In genomic region chr11:102089088-102089808, GRCm38 (mm10) we compare ENCODE assay signal across 9 mouse cellular contexts. TPM values are rescaled to one million over a fixed set of nuclear protein-coding genes. Genes with fewer than 3 reads are reported as not detected.
DNase-seq lines count a peak whose midpoint lies in the region; ATAC-seq and TF ChIP-seq lines count a peak whose summit lies in the region.
"Had no signal": no experiment of that assay in that cellular context is flagged by ENCODE, and none has a peak within 500 bp of the region (broad histone marks: within the 10 kb centered on the region; RNA-seq: fewer than 3 reads in every experiment).

No protein-coding gene starts in this region.

- H3K4me1 ChIP-seq in limb, embryonic 14.5 days (ENCODE audit: control insufficient read depth, insufficient read depth, low read length): peaks cover 13% of the 10 kb centered on the region; the same call in 1 of the 2 replicates
- H3K4me1 ChIP-seq in midbrain, embryonic 15.5 days: peaks cover 33% of the 10 kb centered on the region

- DNase-seq in 416B (ENCODE audit: low read depth): peak; percentile 88
- peak; percentile 92 for DNase-seq in embryo, embryonic 10 days (ENCODE audit: low spot score)
- peak; percentile 52 for DNase-seq in kidney, adult 11 months
- DNase-seq in limb, embryonic 14.5 days (ENCODE audit: low spot score): peak; percentile 95
- peak; percentile 82 to 87 for DNase-seq in spleen, postnatal 4 days (ENCODE audit: low spot score in 2 of 2)

- WGBS in limb, embryonic 14.5 days: under 1% methylated on average over 20 of the region's 20 CpGs
- WGBS in midbrain, embryonic 15.5 days: 1% methylated on average over 20 of the region's 20 CpGs

- H3K4me2 ChIP-seq in limb, embryonic 14.5 days (replicated peaks; ENCODE audit: low read depth, low read length, severe bottlenecking): peak overlapping the region; percentile 91
- peak overlapping the region; percentile 91 for H3K4me2 ChIP-seq in midbrain, embryonic 15.5 days

- H3K27ac ChIP-seq in limb, embryonic 14.5 days (replicated peaks; ENCODE audit: low read depth, low read length): peak overlapping the region; percentile 84
- H3K27ac ChIP-seq in midbrain, embryonic 15.5 days: peak overlapping the region; percentile 99

- H3K9ac ChIP-seq in limb, embryonic 14.5 days (ENCODE audit: low read depth, low read length, severe bottlenecking): peak overlapping the region; percentile 62
- peak overlapping the region; percentile 68 for H3K9ac ChIP-seq in midbrain, embryonic 15.5 days

- H3K4me3 ChIP-seq in limb, embryonic 14.5 days (replicated peaks; ENCODE audit: low read length): peak overlapping the region; percentile 69
- peak overlapping the region; percentile 69 for H3K4me3 ChIP-seq in midbrain, embryonic 15.5 days

- H3K9me3 ChIP-seq in limb, embryonic 14.5 days (ENCODE audit: control insufficient read depth, low read length): no peaks in the 10 kb centered on the region
- H3K9me3 ChIP-seq in midbrain, embryonic 15.5 days: no peaks in the 10 kb centered on the region

- no peak for TF ChIP-seq POLR2A in limb, embryonic 14.5 days (IDR thresholded peaks at IDR 0.05; ENCODE audit: borderline replicate concordance, extremely low read depth, insufficient read depth, insufficient read length)

- no peaks in the 10 kb centered on the region for H3K36me3 ChIP-seq in limb, embryonic 14.5 days (ENCODE audit: control insufficient read depth, insufficient read depth, low read length)
- H3K36me3 ChIP-seq in midbrain, embryonic 15.5 days (replicated peaks): no peaks in the 10 kb centered on the region

- no peaks in the 10 kb centered on the region for H3K27me3 ChIP-seq in limb, embryonic 14.5 days (ENCODE audit: control insufficient read depth, insufficient read depth, low read length)
- H3K27me3 ChIP-seq in midbrain, embryonic 15.5 days (replicated peaks): no peaks in the 10 kb centered on the region

- ATAC-seq in activated CD4-positive, CD25-positive, alpha-beta regulatory T cell, adult 4 months: peak; percentile 50
- peak; percentile 20; the same call in 1 of the 2 replicates for ATAC-seq in granulocyte monocyte progenitor cell, adult 5-6 weeks (replicated peaks; ENCODE audit: poor library complexity, severe bottlenecking)
- peak; percentile 76 for ATAC-seq in limb, embryonic 14.5 days (ENCODE audit: low FRiP score, low read depth)
- ATAC-seq in midbrain, embryonic 15.5 days (replicated peaks): peak; percentile 50

RNA-seq across cellular contexts. Expression of gene Mpp2, which starts 0.9 kb away (rescaled TPM):
- polyA plus RNA-seq in activated CD4-positive, CD25-positive, alpha-beta regulatory T cell, adult 4 months (2017; shearing (Covaris generic)): 1 to 10 TPM; 2.5 to 3.7 TPM
- total RNA-seq in granulocyte monocyte progenitor cell, adult 5-6 weeks (2014; fragmentation: Nextera tagmentation): not detected in 2 replicates
- total RNA-seq in granulocyte monocyte progenitor cell, adult 5-6 weeks (2017): 0.04 TPM in 1 of 2 replicates, not detected in the other
- 20.5 and 26.7 TPM in 2 replicates for polyA plus RNA-seq in limb, embryonic 14.5 days (2012; rRNA removed)
- polyA plus RNA-seq in limb, embryonic 14.5 days (2014; fragmentation: Nextera tagmentation; extraction: Ambion mirVana): 6.6 and 10.2 TPM in 2 replicates
- polyA plus RNA-seq in midbrain, embryonic 15.5 days (2015; fragmentation: Nextera tagmentation; extraction: Ambion mirVana): 33.4 and 36.4 TPM in 2 replicates

RNA-seq across cellular contexts. Expression of gene Ppy, which starts 11.9 kb away (rescaled TPM):
- polyA plus RNA-seq in activated CD4-positive, CD25-positive, alpha-beta regulatory T cell, adult 4 months (2017; shearing (Covaris generic)): not detected
- not detected in 2 replicates for total RNA-seq in granulocyte monocyte progenitor cell, adult 5-6 weeks (2014; fragmentation: Nextera tagmentation)
- total RNA-seq in granulocyte monocyte progenitor cell, adult 5-6 weeks (2017): not detected in 2 replicates
- not detected in 2 replicates for polyA plus RNA-seq in limb, embryonic 14.5 days (2012; rRNA removed)
- not detected in 2 replicates for polyA plus RNA-seq in limb, embryonic 14.5 days (2014; fragmentation: Nextera tagmentation; extraction: Ambion mirVana)
- polyA plus RNA-seq in midbrain, embryonic 15.5 days (2015; fragmentation: Nextera tagmentation; extraction: Ambion mirVana): not detected in 2 replicates
- total RNA-seq: gastrocnemius, postnatal 36 days had no signal

RNA-seq across cellular contexts. Expression of gene Pyy, which starts 18.4 kb away (rescaled TPM):
- not detected for polyA plus RNA-seq in activated CD4-positive, CD25-positive, alpha-beta regulatory T cell, adult 4 months (2017; shearing (Covaris generic))
- total RNA-seq in granulocyte monocyte progenitor cell, adult 5-6 weeks (2014; fragmentation: Nextera tagmentation): not detected in 2 replicates
- not detected in 2 replicates for total RNA-seq in granulocyte monocyte progenitor cell, adult 5-6 weeks (2017)
- polyA plus RNA-seq in limb, embryonic 14.5 days (2012; rRNA removed): not detected in 2 replicates
- polyA plus RNA-seq in limb, embryonic 14.5 days (2014; fragmentation: Nextera tagmentation; extraction: Ambion mirVana): not detected in 2 replicates
- polyA plus RNA-seq in midbrain, embryonic 15.5 days (2015; fragmentation: Nextera tagmentation; extraction: Ambion mirVana): not detected in 2 replicates
- total RNA-seq: gastrocnemius, postnatal 36 days had no signal

RNA-seq across cellular contexts. Expression of gene Cd300lg, which starts 47.9 kb away (rescaled TPM):
- under 1 TPM in 1 of 2 experiments, not detected in 1; 0.13 TPM for polyA plus RNA-seq in activated CD4-positive, CD25-positive, alpha-beta regulatory T cell, adult 4 months (2017; shearing (Covaris generic))
- total RNA-seq in granulocyte monocyte progenitor cell, adult 5-6 weeks (2014; fragmentation: Nextera tagmentation): 0.26 and 1.1 TPM in 2 replicates
- 0.36 and 2.0 TPM in 2 replicates for total RNA-seq in granulocyte monocyte progenitor cell, adult 5-6 weeks (2017)
- 1.0 and 2.1 TPM in 2 replicates for polyA plus RNA-seq in limb, embryonic 14.5 days (2012; rRNA removed)
- 0.81 and 0.87 TPM in 2 replicates for polyA plus RNA-seq in limb, embryonic 14.5 days (2014; fragmentation: Nextera tagmentation; extraction: Ambion mirVana)
- 0.31 and 0.43 TPM in 2 replicates for polyA plus RNA-seq in midbrain, embryonic 15.5 days (2015; fragmentation: Nextera tagmentation; extraction: Ambion mirVana)

RNA-seq across cellular contexts. Expression of gene Nags, which starts 56.1 kb away (rescaled TPM):
- polyA plus RNA-seq in activated CD4-positive, CD25-positive, alpha-beta regulatory T cell, adult 4 months (2017; shearing (Covaris generic)): not detected
- total RNA-seq in granulocyte monocyte progenitor cell, adult 5-6 weeks (2014; fragmentation: Nextera tagmentation): not detected in 2 replicates
- 0.04 TPM in 1 of 2 replicates, not detected in the other for total RNA-seq in granulocyte monocyte progenitor cell, adult 5-6 weeks (2017)
- 0.06 and 0.09 TPM in 2 replicates for polyA plus RNA-seq in limb, embryonic 14.5 days (2012; rRNA removed)
- polyA plus RNA-seq in limb, embryonic 14.5 days (2014; fragmentation: Nextera tagmentation; extraction: Ambion mirVana): not detected in 2 replicates
- polyA plus RNA-seq in midbrain, embryonic 15.5 days (2015; fragmentation: Nextera tagmentation; extraction: Ambion mirVana): 0.10 and 0.30 TPM in 2 replicates
- total RNA-seq: gastrocnemius, postnatal 36 days had no signal

Comparison
In these comparisons a context has a peak if more than half of its experiments do, and no peak if none do; other contexts are left out.
1. Peak in every context shown above with its lines: DNase-seq, ATAC-seq, H3K4me3 ChIP-seq and H3K27ac ChIP-seq.
2. ATAC-seq: peak in every context shown above with its lines; median percentile 76 in limb, embryonic 14.5 days; 50 in activated CD4-positive, CD25-positive, alpha-beta regulatory T cell, adult 4 months; 50 in midbrain, embryonic 15.5 days; 20 in granulocyte monocyte progenitor cell, adult 5-6 weeks.